Mouse (Mus musculus): ENCODE measurements around the gene Pla2g5. TPM values are rescaled to one million over a fixed set of nuclear protein-coding genes. Genes with fewer than 3 reads are reported as not detected.
"Not testable (repeated sequence)": the region's sequence is repeated elsewhere in the genome, so short reads cannot be mapped to it uniquely, and the experiment has no call there.

Pla2g5 gene
- polyA plus RNA-seq, 1 experiment from 2014 or later = 0.24 TPM

GRCm38 (mm10) chr4:138877731-138878130 lies 14.4 kb upstream of the Pla2g5 start, which contains the start of gene Pla2g2e:
Pla2g2e (plus strand) TSS chr4:138877942.
- H3K9me3 ChIP-seq = no peaks in the 10 kb centered on the region
- H3K9ac ChIP-seq = no peak within 1 kb of the TSS
- ATAC-seq (ENCODE audit: low FRiP score) = no peak
- no peak within 1 kb of the TSS for H3K27ac ChIP-seq
- no peak within 1 kb of the TSS for H3K4me2 ChIP-seq
- H3K36me3 ChIP-seq (replicated peaks) = no peaks in the 10 kb centered on the region
- H3K27me3 ChIP-seq = peaks cover 19% of the 10 kb centered on the region; the same call in 1 of the 2 replicates
- 83% methylated on average over 4 of the region's 4 CpGs for WGBS
- no peak within 1 kb of the TSS for H3K4me3 ChIP-seq (replicated peaks)
- peaks cover 9% of the 10 kb centered on the region for H3K4me1 ChIP-seq

DNA sequence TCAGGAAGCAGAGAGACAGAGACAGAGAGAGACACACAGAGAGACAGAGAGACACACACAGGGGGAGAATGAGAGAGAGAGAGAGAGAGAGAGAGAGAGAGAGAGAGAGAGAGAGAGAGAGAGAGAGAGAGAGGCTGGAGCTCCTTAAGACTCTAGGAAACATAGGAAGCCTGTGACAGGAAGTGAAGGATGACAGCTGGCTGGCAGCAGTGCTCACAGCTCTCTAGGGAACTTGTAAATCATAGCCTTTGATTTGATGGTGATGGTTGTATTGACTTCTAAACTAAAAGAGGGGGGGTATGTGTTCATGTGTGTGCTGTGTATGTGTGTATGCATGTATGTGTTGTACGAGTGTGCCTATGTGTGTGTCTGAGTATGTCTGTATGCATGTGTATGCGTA lies 12.7 kb upstream of the Pla2g5 start:
- Histone ChIP-seq H3K27me3 (peaks cover 4% of the 10 kb centered on the region; the same call in 1 of the 2 replicates), H3K9me3 (no peaks in the 10 kb centered on the region), H3K4me3 (replicated peaks) (no peak overlapping the region), H3K27ac (no peak overlapping the region), H3K4me2 (no peak overlapping the region), H3K36me3 (replicated peaks) (no peaks in the 10 kb centered on the region), H3K4me1 (0 out of 2 replicates have a peak, but pooled peaks cover 2% of the 10 kb centered on the region), H3K9ac (no peak overlapping the region)
- WGBS = 94% methylated on average over 2 of the region's 2 CpGs
- no peak for ATAC-seq (ENCODE audit: low FRiP score)

DNA sequence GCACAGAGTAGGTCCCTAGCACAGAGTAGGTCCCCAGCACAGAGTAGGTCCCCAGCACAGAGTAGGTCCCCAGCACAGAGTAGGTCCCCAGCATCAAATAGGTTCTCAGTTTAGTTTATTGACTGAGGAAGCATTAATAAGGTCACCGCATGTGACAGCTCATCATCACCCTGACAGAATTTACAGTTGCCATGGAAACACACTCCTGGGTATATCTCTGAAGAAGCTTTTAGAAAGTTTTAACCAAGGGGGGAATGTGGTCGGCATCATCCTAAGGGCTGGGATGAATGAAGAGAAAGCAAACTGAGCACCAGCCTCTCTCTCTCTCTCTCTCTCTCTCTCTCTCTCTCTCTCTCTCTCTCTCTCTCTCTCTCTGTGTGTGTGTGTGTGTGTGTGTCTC lies 12.0 kb upstream of the Pla2g5 start:
- not testable (repeated sequence) for H3K9me3 ChIP-seq; H3K4me2 ChIP-seq; H3K9ac ChIP-seq; H3K4me1 ChIP-seq; H3K36me3 ChIP-seq (replicated peaks); H3K4me3 ChIP-seq (replicated peaks); H3K27me3 ChIP-seq; ATAC-seq (ENCODE audit: low FRiP score); H3K27ac ChIP-seq
- WGBS = 90% methylated on average over 2 of the region's 2 CpGs

- Histone ChIP-seq H3K36me3 (replicated peaks) (no peaks in the 10 kb centered on the region), H3K27me3 (0 out of 2 replicates have a peak, but pooled peaks cover 3% of the 10 kb centered on the region), H3K9ac (no peak within 1 kb of the TSS), H3K27ac (no peak within 1 kb of the TSS), H3K4me3 (replicated peaks) (no peak within 1 kb of the TSS), H3K4me2 (no peak within 1 kb of the TSS), H3K4me1 (no peaks in the 10 kb centered on the region), H3K9me3 (no peaks in the 10 kb centered on the region)
- 80% methylated on average over 6 of the region's 6 CpGs for WGBS
- ATAC-seq (ENCODE audit: low FRiP score) = no peak
These were observed 10.6 kb upstream of the Pla2g5 start, which contains the start of gene Gm13030 for GRCm38 (mm10) chr4:138873864-138874263. Gm13030 (minus strand) TSS chr4:138873964.

DNA sequence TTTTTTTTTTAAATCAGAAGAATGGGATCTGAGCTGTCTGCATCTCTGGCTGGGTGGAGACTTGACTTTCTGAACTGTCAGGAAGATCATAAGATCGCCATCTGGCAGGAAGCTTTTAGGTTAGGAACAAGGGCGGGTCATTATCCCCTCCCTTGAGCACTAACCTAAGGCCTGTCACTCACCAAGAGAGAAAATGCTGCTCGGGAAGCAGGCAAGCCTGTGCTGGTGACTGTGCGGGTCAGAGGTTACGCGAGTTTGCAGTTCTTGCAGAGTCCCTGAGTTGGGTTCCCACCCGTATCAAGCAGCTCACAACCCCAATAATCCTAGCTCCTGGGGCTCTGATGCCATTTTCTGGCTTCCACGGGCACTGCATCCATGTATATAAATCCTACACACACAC lies 5.4 kb upstream of the Pla2g5 start:
- H3K4me1 ChIP-seq = no peaks in the 10 kb centered on the region
- no peaks in the 10 kb centered on the region for H3K9me3 ChIP-seq
- H3K27ac ChIP-seq = no peak overlapping the region
- H3K4me2 ChIP-seq = no peak overlapping the region
- ATAC-seq (ENCODE audit: low FRiP score) = no peak
- H3K36me3 ChIP-seq (replicated peaks) = no peaks in the 10 kb centered on the region
- no peak overlapping the region for H3K4me3 ChIP-seq (replicated peaks)
- H3K9ac ChIP-seq = no peak overlapping the region
- WGBS = 74% methylated on average over 8 of the region's 8 CpGs
- peaks cover 8% of the 10 kb centered on the region for H3K27me3 ChIP-seq

DNA sequence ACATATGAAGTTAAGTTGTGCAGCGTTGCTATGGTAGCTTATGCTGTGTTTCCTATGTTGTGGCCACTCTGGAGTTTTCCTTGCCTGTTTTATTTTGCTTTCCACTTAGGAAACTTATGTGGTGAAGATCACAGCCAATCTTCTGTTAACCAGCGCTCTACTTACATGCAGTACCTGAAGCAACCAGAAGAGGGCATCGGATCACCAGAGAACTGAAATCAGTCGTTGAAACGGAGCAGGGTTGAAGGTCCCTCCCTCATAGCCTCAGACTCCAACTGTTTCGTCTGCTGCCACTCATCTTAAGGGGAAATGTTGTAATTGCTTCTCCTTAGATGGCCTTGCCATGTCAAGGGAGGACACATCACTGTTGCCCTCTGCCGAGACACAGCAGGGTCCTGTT lies 3.1 kb upstream of the Pla2g5 start:
- Histone ChIP-seq H3K27ac (no peak overlapping the region), H3K27me3 (peaks cover 8% of the 10 kb centered on the region), H3K4me1 (no peaks in the 10 kb centered on the region), H3K9me3 (no peaks in the 10 kb centered on the region), H3K4me2 (no peak overlapping the region), H3K36me3 (replicated peaks) (no peaks in the 10 kb centered on the region), H3K9ac (no peak overlapping the region), H3K4me3 (replicated peaks) (no peak overlapping the region)
- no peak for ATAC-seq (ENCODE audit: low FRiP score)
- 15% methylated on average over 7 of the region's 7 CpGs for WGBS

DNA sequence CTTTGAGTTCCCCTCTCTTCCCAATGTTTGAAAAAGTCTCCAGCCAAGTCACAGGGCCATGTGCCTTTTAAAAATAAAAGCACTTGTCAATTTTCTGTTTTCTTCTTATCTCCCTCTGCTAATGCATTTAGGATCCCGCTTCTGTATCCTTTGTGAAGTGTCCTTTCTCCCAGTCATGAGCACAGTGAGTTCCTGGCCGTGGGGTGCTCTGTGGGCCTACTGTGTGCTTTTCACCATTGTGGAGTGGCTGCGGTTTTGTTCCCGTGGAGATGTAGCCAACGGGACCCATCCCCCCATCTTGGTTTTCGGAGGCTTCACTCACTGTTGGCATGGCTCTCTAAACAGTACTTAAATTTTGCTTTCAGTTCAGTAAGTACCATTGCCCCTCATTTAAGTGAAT lies 2.7 kb upstream of the Pla2g5 start:
- 74% methylated on average over 6 of the region's 6 CpGs for WGBS
- ATAC-seq (ENCODE audit: low FRiP score) = no peak

GRCm38 (mm10) chr4:138865092-138865491 lies 1.8 kb upstream of the Pla2g5 start:
- ATAC-seq (ENCODE audit: low FRiP score) = no peak
- no peak overlapping the region for H3K4me3 ChIP-seq (replicated peaks)

More for the DNA sequence above, 2.7 kb upstream of the Pla2g5 start:
- no peak overlapping the region for H3K9ac ChIP-seq
- no peaks in the 10 kb centered on the region for H3K4me1 ChIP-seq
- no peaks in the 10 kb centered on the region for H3K9me3 ChIP-seq
- H3K27me3 ChIP-seq = peaks cover 8% of the 10 kb centered on the region
- H3K4me3 ChIP-seq (replicated peaks) = no peak overlapping the region
- H3K27ac ChIP-seq = no peak overlapping the region
- H3K36me3 ChIP-seq (replicated peaks) = no peaks in the 10 kb centered on the region
- no peak overlapping the region for H3K4me2 ChIP-seq

GRCm38 (mm10) chr4:138859728-138860127 lies 3.6 kb downstream of the Pla2g5 start:
- H3K4me3 ChIP-seq (replicated peaks) = peak overlapping the region; percentile 29
- H3K9ac ChIP-seq = peak overlapping the region; percentile 9; the same call in 1 of the 2 replicates
- H3K36me3 ChIP-seq (replicated peaks) = no peaks in the 10 kb centered on the region
- no peak overlapping the region for H3K27ac ChIP-seq
- no peaks in the 10 kb centered on the region for H3K9me3 ChIP-seq
- WGBS = 7% methylated on average over 13 of the region's 13 CpGs
- peak overlapping the region; percentile 47 for H3K4me2 ChIP-seq
- H3K27me3 ChIP-seq = peaks cover 3% of the 10 kb centered on the region
- H3K4me1 ChIP-seq = no peaks in the 10 kb centered on the region
- ATAC-seq (ENCODE audit: low FRiP score) = peak; percentile 82

More at GRCm38 (mm10) chr4:138865092-138865491, 1.8 kb upstream of the Pla2g5 start:
- WGBS = 61% methylated on average over 5 of the region's 5 CpGs
- no peak overlapping the region for H3K9ac ChIP-seq
- H3K27ac ChIP-seq = no peak overlapping the region
- no peaks in the 10 kb centered on the region for H3K36me3 ChIP-seq (replicated peaks)
- H3K4me1 ChIP-seq = no peaks in the 10 kb centered on the region
- no peak overlapping the region for H3K4me2 ChIP-seq
- no peaks in the 10 kb centered on the region for H3K9me3 ChIP-seq
- H3K27me3 ChIP-seq = peaks cover 8% of the 10 kb centered on the region

GRCm38 (mm10) chr4:138859245-138859644 lies 4.0 kb downstream of the Pla2g5 start:
- ATAC-seq (ENCODE audit: low FRiP score) = 0 out of 2 replicates have a peak, but pooled peaks have one; percentile 41
- H3K4me3 ChIP-seq (replicated peaks) = peak overlapping the region; percentile 29
- H3K4me1 ChIP-seq = no peaks in the 10 kb centered on the region
- peak overlapping the region; percentile 47 for H3K4me2 ChIP-seq
- H3K36me3 ChIP-seq (replicated peaks) = no peaks in the 10 kb centered on the region
- H3K9ac ChIP-seq = peak overlapping the region; percentile 9; the same call in 1 of the 2 replicates
- no peak overlapping the region for H3K27ac ChIP-seq
- WGBS = 13% methylated on average over 9 of the region's 9 CpGs
- peaks cover 5% of the 10 kb centered on the region for H3K27me3 ChIP-seq
- H3K9me3 ChIP-seq = no peaks in the 10 kb centered on the region

GRCm38 (mm10) chr4:138858446-138858845 lies 4.8 kb downstream of the Pla2g5 start:
- ATAC-seq (ENCODE audit: low FRiP score) = no peak
- Histone ChIP-seq H3K4me3 (replicated peaks) (no peak overlapping the region), H3K27me3 (peaks cover 5% of the 10 kb centered on the region), H3K9ac (no peak overlapping the region), H3K27ac (no peak overlapping the region), H3K36me3 (replicated peaks) (no peaks in the 10 kb centered on the region), H3K9me3 (no peaks in the 10 kb centered on the region), H3K4me1 (no peaks in the 10 kb centered on the region), H3K4me2 (no peak overlapping the region)
- 87% methylated on average over 15 of the region's 15 CpGs for WGBS

DNA sequence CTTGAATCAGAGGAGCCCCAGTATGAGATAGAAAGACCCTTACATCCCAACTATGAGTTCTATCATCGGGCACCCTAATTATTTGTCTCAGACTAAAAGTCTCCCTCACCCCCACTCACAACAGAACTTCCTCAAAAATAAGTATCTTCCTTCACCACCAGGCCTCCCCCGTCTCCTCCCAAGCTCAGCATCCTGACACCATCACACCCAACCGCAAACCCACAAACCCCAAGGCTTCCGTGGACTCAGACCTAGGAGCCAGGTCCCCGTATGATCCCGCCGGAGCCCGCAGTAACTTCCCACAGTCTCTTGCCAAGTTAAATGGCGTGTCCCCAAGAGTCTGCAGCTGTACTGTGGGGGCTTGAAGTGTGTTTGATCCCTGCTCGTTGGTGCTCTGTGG lies 5.7 kb downstream of the Pla2g5 start:
- Histone ChIP-seq H3K27me3 (peaks cover 10% of the 10 kb centered on the region), H3K4me2 (no peak overlapping the region), H3K36me3 (replicated peaks) (no peaks in the 10 kb centered on the region), H3K4me1 (no peaks in the 10 kb centered on the region), H3K27ac (no peak overlapping the region), H3K9ac (no peak overlapping the region), H3K4me3 (replicated peaks) (no peak overlapping the region), H3K9me3 (no peaks in the 10 kb centered on the region)
- no peak for ATAC-seq (ENCODE audit: low FRiP score)
- 90% methylated on average over 10 of the region's 10 CpGs for WGBS

DNA sequence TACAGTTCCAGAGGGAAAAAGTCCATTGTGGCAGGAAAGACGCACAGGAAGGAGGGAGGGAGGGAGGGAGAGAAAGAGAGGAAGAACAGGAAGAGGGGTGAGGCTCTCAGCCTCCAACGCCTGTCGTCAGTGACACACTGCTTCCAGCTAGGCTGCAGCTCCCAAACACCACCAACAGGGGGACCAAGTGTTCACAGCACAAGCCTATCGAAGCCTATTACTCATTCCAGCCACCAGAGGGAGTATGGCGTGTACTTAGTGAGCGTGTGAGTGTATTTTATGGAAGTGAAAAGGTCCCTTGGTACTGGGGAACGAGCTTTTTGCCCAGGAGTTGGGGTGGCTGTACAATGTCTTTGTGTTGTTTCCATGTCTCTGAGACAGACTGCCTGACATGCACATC lies 6.8 kb downstream of the Pla2g5 start:
- Histone ChIP-seq H3K27me3 (peaks cover 16% of the 10 kb centered on the region), H3K4me3 (replicated peaks) (no peak overlapping the region), H3K36me3 (replicated peaks) (no peaks in the 10 kb centered on the region), H3K4me1 (no peaks in the 10 kb centered on the region), H3K9me3 (no peaks in the 10 kb centered on the region), H3K9ac (no peak overlapping the region), H3K27ac (no peak overlapping the region), H3K4me2 (no peak overlapping the region)
- 32% methylated on average over 7 of the region's 7 CpGs for WGBS
- ATAC-seq (ENCODE audit: low FRiP score) = no peak
